Mouse (Mus musculus): ENCODE results near the gene Bcl2l13.

The Bcl2l13 gene

DNA sequence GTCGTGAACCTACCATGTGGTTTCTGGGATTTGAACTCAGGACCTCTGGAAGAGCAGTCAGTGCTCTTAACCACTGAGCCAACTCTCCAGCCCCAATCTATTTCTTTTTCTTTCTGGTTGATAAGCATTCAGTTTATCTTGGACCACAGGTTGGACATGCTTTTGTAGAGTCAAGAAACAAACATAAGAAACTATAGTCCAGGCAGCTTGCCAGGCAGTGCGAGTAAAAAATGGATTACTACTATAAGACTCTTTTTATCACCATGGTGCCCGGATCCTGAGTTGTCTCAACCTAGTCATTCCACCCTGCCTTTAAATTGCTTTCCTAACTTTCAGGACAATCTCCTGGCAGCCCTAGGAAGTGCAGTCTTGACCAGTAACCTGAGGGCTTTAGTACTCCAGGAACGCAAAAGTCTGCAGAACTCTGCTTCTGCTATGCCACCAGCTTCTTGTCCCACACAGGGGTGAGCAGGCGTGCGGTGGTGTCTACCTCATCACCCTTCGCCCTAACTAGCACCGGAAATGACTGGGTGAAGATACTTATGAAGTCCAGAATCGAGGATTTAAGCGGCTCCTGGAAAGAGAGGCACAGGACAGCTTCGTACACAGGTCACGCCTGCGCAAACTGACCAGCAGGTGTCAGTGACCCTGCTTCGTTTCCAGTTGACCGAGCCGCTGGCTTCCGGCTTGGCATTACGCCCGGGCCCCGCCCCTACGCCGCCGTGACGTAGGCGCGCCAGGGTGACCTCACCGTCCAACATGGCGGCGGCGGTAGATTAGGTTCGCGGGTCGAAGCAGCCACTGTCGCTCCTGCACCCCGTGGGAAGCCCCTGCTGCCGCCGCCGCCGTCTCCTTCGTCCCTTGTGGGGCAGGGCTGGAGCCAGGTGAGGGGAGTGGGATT, at the start of gene Bcl2l13:
Bcl2l13 (plus strand) TSS at position 739 of the 901 bp plus-strand sequence.
- WGBS, result 3% methylated on average over 40 of the region's 40 CpGs

DNA sequence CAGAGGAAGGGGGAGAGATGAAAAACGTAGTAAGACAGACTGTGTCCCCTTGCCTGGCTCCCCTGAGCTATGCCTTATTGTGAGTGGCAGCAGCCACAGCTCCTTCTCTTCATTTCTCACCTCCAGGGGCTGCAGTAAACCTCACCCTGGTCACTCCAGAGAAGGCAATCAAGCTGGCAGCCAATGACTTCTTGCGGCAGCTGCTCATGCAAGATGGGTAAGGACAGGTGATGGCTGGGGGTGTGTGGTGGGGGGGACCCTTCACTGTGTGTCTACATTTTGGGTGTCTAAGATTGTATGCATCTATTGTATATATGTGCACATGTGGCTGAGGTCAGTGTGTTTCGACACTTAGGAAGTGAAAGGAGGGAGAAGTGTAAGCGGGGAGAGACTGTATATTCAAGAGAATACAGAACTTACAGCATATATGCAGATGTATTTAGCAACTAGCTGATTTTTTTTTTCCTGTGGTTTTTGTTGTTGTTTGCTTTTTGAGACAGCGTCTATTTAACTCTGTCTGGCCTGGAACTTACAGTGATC, 47.9 kb upstream of the Bcl2l13 start:
- 78% methylated on average over 5 of the region's 5 CpGs for WGBS

DNA sequence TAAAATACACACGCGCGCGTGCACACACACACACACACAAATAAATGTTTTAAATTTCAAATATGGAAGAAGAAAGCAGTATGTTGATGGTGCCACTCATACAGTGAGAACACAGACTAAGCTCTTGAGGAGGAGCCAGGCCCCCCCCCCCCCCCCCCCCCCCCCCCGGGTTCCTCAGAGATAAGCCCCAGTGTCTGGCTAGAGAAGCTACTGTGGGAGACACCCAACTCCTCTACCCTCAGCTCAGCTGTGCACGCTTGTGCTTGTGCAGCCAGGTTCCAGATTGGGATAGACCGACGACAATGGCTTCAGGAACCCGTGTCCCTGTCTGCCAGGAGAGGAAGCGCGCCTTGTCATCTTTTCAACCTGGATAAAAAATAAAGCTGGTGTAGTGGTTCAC, 45.9 kb upstream of the Bcl2l13 start:
- WGBS, result 87% methylated on average over 10 of the region's 11 CpGs

DNA sequence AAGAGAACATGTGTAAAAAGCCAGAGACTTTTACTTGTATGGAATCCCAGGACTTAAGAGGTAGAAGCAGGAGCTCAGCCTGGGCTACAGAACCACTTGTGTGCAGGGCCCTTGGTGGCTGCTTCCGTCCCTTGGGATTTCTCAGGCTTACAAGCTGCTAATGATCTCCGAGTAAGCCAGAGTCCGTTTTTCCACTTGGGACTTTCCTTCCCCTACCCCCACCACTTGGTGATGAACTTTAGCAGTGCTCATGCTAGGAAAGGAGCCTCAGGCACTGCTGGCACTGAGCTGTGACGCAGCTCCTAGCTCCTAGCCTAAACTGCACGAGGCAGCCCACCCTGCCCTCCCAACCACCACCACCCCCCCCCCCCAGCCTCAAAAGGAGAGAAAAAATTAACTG, 45.3 kb upstream of the Bcl2l13 start:
- WGBS, result 66% methylated on average over 5 of the region's 5 CpGs

DNA sequence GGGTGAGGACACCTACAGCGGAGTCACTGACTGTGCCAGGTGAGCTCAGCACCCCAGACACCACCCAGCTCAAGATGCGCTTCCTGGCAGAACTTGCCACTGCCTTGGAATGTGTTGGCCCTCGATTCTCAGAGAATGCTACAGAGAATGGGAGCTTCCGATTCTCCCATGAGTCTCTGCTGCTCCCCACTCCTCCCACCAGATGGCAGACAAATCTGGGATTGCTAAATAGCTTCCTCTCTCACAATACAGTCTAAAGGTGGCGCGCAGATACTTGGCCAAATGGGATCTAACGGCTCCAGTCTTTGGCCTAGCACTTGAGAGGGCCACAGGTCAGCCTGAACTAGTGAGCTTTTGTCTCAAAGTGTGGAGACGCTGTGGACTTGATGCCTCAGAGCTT, 43.1 kb upstream of the Bcl2l13 start:
- whole genome bisulfite sequencing, result 49% methylated on average over 8 of the region's 8 CpGs

DNA sequence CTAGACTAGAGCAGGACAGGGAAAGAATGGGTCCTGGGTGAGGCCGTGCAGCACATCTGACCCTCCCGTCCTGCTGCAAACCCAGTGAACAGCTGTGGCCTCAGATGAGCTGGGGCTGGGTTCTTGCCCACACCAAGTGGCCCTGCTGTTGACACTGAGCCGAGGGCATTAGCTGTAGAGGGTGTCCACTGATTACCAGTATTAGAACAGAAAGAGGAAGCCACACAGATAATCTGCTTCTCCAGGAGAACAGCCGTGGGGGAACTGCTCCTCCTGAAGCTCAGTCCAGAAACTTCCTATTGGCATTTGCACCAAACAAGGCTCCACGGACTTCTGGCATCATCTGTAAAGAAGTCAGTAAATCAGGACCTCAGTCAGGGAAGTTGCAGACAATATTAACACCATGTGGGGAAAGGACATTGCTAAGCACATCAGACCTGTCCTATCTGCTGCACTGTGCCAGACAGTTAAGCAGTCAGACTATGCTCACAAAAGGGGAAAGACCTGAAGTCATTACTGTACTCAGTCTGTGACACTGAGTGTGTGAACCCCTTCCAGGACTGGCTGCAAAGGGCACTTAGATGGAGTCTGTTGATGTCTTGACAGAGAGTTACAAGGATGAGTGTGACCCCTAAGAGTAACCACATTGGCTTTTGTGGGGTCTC, 40.5 kb upstream of the Bcl2l13 start:
- 56% methylated on average over 5 of the region's 5 CpGs for WGBS

DNA sequence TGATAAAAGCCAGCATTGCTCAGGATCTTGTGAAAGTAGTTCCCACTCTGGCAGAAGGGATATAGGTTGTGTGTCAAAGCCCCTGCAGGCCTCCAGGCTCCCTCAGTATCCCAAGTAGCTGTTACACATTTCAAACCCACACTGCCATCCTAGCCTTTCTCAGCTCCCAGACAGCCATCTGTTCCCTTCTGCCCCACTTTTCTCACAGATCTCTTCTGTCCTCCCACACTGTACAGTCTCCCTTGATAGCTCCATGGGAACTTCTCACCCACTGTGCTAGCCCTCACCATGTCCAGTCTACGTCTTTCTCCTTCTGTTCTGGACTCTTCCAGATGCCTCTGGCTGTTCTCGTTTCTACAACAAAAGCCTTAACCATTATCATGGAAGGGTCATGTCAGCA, 39.9 kb upstream of the Bcl2l13 start:
- 31% methylated on average over 2 of the region's 2 CpGs for WGBS

DNA sequence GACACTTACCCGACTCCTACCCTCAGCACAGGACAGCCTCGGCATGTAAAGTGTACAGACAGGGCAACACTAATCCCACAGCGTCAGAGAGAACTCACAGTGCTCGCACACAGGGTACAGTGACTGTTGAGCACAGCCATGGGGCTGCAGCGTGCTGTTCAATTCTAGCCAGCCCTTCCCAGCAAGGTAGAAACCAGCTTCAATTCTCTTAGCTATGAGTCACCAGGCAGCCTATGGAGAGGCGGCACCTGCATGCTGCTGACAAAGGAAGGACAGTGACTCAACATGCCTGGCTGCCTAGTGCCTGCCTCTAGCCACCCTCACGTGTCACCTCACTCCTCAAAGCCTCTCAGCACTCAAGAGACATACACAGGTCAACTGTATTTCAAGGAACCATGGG, 38.0 kb upstream of the Bcl2l13 start:
- WGBS, result 70% methylated on average over 7 of the region's 7 CpGs

DNA sequence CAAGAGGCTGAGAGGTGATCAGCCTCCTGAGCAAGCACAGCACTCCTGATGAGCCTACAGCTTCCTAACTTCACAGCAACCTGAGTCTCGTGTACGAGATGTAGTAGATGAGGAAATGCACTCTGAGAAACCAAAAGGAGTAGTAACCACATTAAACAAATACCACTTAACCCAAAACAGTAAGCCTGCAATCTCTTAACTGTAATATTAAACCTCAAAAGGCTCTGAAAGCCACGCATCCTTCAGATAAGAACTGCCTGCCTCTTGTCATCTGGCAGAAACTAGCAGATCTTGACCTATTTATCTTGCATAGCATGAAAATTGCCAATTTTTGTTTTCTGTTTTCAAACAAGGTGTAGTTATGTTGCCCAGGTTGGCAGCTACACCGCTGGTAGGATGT, 37.1 kb upstream of the Bcl2l13 start:
- WGBS, result 77% methylated on average over 4 of the region's 4 CpGs

DNA sequence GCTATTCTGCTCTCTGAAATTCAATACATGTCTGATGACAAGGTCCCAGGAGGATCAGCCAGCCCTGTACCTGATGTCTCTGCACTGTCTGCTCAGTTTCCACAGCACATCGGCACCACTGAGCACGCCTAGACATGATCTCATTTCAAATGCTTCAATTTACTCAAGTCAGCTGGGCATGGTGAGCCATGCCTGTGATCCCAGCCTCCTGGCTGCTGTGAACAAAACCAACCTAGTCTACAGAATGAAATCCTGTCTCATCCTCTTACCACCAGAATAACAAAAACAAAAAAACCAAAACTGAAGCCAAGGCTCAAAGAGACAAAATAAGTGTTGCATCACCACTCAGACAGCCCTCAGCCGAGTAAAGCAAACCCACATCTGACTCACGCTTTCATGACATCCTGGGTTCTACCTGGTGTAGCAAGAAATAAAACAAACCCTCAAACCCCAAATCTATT, 36.4 kb upstream of the Bcl2l13 start:
- 53% methylated on average over 4 of the region's 4 CpGs for WGBS

DNA sequence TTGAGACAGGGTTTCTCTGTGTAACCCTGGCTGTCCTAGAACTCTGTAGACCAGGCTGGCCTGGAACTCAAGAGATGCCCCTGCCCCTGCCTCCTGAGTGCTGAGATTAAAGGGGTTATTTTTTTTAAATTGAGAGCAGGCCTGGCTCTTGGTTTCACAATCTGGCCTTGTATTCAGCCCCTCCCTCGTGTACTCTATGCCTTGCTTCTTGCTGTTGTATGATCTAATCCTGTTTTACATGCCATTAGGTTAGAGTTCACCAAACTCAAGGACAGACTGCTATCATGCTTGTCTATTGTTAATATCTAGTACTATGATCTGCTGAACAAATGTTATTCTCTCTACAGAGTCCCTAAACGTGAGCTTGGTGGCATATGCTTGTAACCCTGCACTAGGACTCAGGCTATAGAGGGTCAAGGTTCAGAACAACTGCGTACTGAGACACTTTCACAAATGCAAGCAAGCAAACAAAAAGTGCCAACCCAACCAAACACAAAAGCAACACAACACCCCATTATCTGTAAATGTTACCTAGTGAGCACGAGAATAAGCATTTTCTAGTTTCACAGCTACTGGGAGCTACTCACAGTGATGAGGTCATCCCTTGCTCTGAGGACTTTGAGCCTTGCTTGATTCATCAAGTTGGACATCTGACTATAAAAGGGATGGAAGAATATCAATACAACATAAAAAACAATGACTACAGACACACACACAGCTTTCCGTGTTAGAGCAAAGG, 28.8 kb upstream of the Bcl2l13 start:
- WGBS, result 79% methylated on average over 5 of the region's 5 CpGs

DNA sequence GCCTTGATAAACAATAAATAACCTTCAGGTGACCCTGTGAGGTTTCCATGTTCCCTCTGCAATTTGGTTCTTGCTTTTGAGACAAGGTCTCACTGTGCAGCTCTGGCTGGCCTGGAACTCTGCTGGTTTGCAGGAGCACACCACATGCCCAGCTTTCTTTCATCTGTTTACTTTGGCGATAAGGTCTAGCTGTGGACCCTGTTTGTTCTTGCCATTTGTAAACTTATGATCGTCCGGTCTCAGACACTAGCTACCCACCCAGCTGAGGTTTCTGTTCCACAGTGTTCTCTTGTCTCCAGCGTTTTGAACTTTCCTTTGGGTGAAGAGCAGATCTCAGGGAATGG, 28.3 kb upstream of the Bcl2l13 start:
- WGBS, result 89% methylated on average over 4 of the region's 4 CpGs

DNA sequence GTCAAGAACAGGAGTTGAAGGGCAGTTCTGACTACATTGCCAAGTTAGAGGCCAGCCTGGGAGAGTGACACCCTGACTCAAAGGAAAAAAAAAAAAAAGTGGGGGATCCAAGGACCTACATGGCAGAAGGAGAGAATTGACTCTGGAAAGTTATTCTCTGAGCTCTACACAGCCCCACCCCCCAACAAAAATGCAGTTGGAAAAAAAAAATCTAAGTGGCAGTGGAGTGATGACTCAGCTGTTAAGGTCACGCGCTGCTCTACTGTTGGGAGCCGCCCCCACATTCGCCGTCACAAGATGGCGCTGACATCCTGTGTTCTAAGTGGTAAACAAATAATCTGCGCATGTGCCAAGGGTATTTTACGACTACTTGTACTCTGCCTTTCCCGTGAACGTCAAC, 24.0 kb upstream of the Bcl2l13 start:
- 92% methylated on average over 10 of the region's 10 CpGs for WGBS

DNA sequence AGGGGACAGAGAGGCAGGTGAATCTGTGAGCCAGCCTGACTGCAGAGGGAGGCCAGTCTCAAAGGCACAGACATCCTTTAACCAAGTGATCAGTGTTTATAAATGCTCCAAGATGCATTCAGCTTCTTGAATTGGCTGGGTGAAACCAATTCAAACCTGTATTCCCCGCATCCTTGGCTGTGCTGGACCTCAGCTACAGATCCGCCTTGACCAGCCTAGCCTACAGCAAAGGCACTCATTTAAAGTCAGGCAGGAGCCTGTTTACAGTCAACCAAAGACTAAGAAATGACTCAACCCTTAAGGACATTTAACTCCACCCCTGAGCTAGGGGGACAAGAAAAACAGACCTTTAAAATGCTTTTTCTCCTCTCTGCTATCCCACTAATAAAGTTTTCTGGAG, 16.7 kb upstream of the Bcl2l13 start:
- WGBS, result 80% methylated on average over 2 of the region's 2 CpGs

DNA sequence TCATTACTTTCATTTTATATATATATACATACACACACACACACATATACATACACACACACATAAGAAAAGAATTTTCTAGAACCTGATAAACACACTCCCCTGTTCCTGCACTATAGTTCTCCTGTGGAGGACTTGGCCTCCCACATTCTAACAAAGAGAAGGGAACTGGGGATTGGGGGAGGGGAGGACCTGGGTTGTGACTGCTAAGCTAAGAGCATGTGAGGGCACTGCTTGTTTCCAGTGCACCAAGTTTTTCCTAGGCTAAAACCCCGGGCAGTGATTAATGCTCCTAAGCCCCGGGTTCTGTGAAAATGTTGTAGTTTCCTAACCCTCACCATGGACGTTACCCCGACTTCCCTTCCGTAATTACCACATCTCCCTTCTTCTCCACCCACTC, 15.9 kb upstream of the Bcl2l13 start:
- 75% methylated on average over 5 of the region's 5 CpGs for WGBS

DNA sequence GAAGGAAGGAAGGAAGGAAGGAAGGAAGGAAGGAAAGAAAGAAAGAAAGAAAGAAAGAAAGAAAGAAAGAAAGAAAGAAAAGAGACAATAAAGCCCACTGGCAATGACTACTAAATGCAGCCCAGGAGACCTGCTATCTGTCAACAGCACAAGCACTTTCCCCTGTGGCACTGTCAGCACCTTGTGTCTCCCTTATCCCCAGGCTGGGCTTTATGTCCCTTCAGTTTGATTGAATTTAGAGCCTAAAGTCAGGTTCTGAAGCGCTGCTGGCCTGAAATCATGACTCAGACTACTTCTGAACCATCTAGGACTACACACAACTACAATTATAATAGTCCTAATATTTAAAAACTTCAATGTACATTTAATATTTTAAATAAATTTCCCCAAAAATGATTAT, 15.1 kb upstream of the Bcl2l13 start:
- WGBS, result 88% methylated on average over 1 of the region's 1 CpGs

DNA sequence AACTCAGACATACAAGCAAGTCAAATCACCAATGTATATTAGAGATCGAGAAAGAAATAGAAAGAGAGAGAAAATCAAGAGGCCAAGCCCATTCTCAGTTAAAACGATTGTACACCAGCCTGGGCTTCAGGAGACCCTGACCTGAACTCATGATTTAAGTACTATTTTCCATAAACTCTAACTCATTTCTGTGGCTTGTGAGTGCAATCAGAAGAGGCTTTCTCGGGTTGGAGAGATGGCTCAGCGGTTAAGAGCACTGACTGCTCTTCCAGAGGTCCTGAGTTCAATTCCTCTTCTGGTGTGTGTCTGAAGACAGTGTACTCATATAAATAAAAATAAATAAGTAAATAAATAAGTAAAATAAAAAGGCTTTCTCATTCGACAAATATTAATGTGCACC, 14.3 kb upstream of the Bcl2l13 start:
- WGBS, result 40% methylated on average over 5 of the region's 5 CpGs

DNA sequence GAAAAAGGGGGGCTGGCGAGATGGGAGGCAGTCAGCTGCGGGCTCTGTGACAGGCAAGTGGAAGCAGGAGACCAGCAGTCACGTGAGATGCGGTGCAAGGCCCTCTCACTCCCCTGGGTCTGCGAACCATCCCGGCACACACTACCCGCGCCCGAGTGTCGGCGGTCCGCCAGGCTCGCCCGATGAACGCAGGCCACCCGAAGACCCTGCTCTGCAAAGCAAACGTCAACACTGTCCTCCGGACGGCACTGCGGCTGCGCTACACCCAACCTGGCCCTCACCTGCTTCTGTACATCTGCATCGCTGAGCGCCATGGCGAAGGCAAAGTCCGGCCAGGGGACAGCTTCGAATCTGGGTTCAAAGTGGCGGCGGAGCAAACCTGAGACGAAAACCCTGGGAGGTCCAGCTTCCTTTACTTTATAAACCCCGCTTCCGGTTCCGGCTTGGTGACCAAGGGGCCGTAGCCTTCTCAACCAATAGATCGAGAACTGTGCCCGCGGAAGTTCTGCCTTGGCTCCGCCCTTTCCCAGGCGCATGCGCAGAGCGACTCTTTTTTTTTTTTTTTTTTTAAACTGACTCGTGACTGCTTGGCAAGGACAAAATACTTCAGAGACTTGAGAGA, 13.6 kb upstream of the Bcl2l13 start, which contains the start of gene Atp6v1e1:
Atp6v1e1 (minus strand) TSS at position 487 of the 622 bp plus-strand sequence.
- under 1% methylated on average over 41 of the region's 41 CpGs for WGBS

DNA sequence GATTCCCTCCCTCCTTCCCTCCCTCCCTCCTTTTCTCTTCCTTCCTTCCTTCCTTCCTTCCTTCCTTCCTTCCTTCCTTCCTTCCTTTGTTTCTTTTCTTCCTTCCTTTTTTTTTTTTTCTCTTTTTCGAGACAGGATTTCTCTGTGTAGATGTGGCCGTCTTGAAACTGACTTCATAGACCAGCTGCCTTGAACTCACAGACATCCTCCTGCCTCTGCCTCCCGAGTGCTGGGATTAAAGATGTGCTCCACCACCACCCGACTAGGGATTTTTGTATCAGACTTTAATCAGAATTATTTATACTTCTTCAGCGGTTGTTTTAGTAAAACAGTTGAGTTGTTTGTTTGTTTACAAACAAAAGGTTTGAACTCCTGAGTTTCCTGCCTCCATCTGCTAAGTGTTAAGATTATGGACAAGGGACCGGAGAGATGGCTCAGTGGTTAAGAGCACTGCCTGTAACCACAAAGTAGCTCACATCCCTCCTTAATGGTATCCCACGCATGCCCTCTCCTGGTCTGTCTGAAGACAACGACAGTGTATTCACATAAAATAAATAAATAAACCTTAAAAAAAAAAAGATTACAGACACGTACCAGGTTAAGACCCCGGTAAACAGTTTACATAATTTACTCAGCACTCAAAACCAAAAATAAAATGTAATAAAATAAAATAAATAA, 12.9 kb upstream of the Bcl2l13 start:
- WGBS, result 44% methylated on average over 10 of the region's 10 CpGs

DNA sequence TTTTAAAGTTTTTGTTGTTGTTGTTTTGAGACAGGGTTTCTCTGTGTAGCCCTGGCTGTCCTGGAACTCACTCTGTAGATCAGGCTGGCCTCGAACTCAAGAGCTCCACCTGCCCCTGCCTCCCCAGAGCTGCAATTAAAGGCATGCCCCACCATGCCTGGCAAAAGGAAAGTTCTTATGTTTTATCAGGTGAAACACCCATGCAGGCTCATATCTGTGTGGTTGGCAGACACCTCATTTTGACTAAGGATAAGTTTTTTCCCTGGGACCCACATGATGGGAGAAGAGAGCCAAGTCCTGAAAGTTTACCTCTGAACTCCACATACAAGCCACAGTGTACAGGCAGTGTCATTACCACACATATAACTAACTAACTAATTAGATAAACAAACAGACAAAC, 6.0 kb upstream of the Bcl2l13 start:
- 63% methylated on average over 1 of the region's 1 CpGs for WGBS

All from cerebral cortex, adult 2 months (tissue).